Mouse (Mus musculus): ENCODE results near the gene Sp7. TPM values are rescaled to one million over a fixed set of nuclear protein-coding genes. Genes with fewer than 3 reads are reported as not detected.

Gene Sp7
- polyA plus RNA-seq, 1 experiment from 2014 or later = not detected

DNA sequence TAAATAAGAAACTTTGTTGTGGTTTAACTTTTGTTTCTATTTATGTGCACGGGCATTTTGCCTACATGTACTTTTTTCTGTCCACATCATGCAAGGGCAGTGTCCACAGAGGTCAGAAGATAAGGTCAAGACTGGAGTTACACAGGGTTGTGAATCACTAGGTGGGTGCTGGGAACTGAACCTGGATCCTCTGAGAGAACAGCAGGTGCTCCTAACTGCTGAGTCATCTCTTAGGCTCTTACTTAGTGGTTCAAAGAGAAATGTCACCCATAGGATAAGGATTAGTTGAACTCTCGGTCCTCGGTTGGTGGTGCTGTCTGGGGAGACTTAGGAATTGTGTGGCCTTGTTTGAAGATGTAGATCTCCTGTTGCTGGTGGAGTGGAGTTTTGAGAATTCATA is 22.0 kb upstream of the Sp7 start:
- DNase-seq (ENCODE audit: low read depth, low spot score) (no peak), ATAC-seq (no peak)
- ChIA-PET CTCF (no interaction called here), POLR2A (no interaction called here)
- no peaks in the 10 kb centered on the region for H3K27me3 ChIP-seq
- in situ Hi-C loops (cut with MboI; ENCODE audit: low pct_unique_long_range_greater_than_20kb) = loop anchor here (5.0 kb wide), 1 partner anchor 53 kb away; no protein-coding TSS in a partner anchor
- TF ChIP-seq CTCF (IDR thresholded peaks at IDR 0.05) = no peak

DNA sequence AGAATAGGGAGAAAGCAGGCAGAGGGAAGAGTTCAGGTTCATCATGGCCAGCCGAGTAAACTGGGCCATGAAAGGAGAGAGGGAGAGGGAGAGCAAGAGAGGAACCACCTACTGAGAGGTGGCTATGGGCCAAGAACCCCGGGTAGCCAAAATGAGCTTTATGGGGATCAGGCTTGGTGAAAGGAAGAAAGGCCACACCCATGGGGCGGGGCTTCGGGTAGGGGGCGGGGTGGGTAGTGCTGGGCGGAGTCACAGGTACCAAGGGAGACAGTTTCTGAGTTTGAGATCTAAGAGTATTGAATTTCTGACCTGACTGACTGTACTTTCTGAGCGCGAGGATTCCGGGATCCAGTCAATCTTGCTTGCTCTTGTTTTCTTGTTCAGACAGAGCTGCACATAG is 19.7 kb upstream of the Sp7 start:
- ATAC-seq (no peak), DNase-seq (ENCODE audit: low read depth, low spot score) (no peak)
- ChIA-PET CTCF (interaction anchor here (0.8 kb wide), 1 partner anchor 35 kb away, joined by 4 read pairs; no protein-coding TSS in a partner anchor), POLR2A (no interaction called here)
- TF ChIP-seq CTCF (IDR thresholded peaks at IDR 0.05) = no peak
- in situ Hi-C loops (cut with MboI; ENCODE audit: low pct_unique_long_range_greater_than_20kb) = loop anchor here (5.0 kb wide), 1 partner anchor 56 kb away; no protein-coding TSS in a partner anchor
- no peaks in the 10 kb centered on the region for H3K27me3 ChIP-seq

DNA sequence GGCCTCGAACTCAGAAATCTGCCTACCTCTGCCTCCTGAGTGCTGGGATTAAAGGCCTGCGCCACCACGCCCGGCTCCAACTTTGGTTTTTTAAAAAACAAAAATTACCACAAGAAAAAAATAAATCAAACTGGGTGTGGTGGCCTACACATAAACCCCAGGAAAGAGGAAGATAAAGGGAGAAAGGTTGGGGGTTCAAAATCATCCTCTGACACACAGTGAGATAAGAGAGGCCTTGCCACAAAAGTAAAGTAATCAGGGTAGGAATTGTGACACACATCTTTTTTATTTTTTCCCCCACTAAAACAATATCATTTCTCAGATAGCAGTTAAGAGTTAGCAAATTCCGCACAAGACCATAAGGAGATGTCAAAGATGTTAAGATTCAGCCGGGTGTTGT is 16.7 kb upstream of the Sp7 start:
- POLR2A ChIA-PET = no interaction called here
- CTCF ChIA-PET = interaction anchor here (2.9 kb wide), 1 partner anchor 38 kb away, joined by 26 read pairs; no protein-coding TSS in a partner anchor
- TF ChIP-seq CTCF (IDR thresholded peaks at IDR 0.05) = no peak
- in situ Hi-C loops (cut with MboI; ENCODE audit: low pct_unique_long_range_greater_than_20kb) = no loop called here
- no peaks in the 10 kb centered on the region for H3K27me3 ChIP-seq
- ATAC-seq = no peak
- DNase-seq (ENCODE audit: low read depth, low spot score) = no peak

DNA sequence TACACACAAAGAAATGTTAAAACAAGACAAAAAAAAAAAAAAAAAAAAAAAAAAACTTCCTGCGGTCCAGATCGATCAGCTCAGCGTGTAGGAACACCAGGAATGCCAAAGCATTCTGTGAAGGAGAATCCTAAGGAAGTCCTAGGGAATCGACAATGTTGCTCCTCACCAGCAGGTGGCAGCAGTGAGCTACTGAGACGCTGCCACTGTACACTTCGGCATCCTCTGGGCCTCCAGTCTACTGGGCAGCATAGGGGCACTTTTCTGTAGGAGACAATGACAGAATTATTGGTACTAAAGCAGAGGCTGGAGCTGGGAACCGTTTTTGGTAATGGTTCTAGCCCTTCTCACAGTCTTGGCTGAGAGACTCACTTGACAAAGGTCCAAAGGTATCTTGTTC is 14.6 kb upstream of the Sp7 start:
- no peak for DNase-seq (ENCODE audit: low read depth, low spot score)
- TF ChIP-seq CTCF (IDR thresholded peaks at IDR 0.05) = peak; percentile 88
- ChIA-PET CTCF (interaction anchor here (0.6 to 2.9 kb wide), 24 partner anchors 10 to 606 kb away, joined by 3 to 26 read pairs (median 4); partner anchors contain the start of genes Amhr2 and Npff), POLR2A (interaction anchor here (0.7 to 1.3 kb wide), 5 partner anchors 18 to 77 kb away, joined by 3 to 5 read pairs (median 3); no protein-coding TSS in a partner anchor)
- in situ Hi-C loops (cut with MboI; ENCODE audit: low pct_unique_long_range_greater_than_20kb) = no loop called here
- H3K27me3 ChIP-seq = no peaks in the 10 kb centered on the region
- no peak for ATAC-seq

DNA sequence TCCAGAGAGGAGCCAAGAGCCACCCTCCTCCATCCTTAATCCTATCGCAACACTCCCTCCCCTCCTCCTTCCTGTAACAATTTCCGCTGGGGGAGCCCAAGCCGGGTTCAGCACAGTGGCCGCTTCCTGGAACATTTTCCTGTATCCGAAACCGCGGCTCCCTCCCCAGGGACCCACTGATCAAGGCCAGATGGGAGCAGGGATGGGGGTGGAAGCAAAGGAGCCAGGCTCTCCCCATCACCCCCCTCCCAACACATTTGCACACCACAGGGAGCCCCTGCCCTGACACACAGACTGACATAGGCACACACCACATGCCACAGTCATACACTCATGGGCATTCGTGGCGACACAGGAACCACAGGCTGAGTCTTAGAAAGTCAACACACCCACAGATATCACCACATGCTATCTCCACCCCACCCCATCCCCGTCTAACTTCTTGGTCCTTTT is 10.9 kb upstream of the Sp7 start:
- in situ Hi-C loops (cut with MboI; ENCODE audit: low pct_unique_long_range_greater_than_20kb) = loop anchor here (5.0 kb wide), 1 partner anchor 41 kb away; no protein-coding TSS in a partner anchor
- ChIA-PET POLR2A (interaction anchor here (1.0 to 1.2 kb wide), 2 partner anchors 22 to 27 kb away, joined by 3 to 4 read pairs; partner anchors contain the start of gene Sp1), CTCF (interaction anchor here (0.7 to 2.4 kb wide), 13 partner anchors 12 to 94 kb away, joined by 3 to 11 read pairs (median 3); partner anchors contain the start of gene Aaas)
- no peaks in the 10 kb centered on the region for H3K27me3 ChIP-seq
- DNase-seq (ENCODE audit: low read depth, low spot score) = no peak
- no peak for TF ChIP-seq CTCF (IDR thresholded peaks at IDR 0.05)
- no peak for ATAC-seq

DNA sequence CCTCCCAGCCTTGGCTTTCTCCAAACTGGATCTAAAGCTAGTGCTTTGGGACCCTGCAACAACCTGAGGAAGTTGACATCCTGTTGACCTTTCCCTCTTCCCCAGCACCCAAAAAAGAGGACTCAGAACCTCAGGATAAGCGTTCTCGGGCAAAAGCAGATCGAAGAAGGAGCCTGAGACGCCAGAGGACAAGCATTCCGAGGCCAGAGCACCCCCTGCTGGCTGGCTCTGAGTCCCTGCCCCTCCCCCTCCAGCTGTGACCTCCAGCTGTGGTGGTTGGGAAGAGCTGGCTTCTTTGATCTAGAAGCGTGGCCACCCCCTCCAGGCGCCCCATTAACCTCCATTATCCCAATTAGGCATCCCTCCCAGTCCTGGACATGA is 10.2 kb upstream of the Sp7 start:
- peak; percentile 98 for TF ChIP-seq CTCF (IDR thresholded peaks at IDR 0.05)
- DNase-seq (ENCODE audit: low read depth, low spot score) (no peak), ATAC-seq (peak; percentile 49)
- POLR2A ChIA-PET = interaction anchor here (0.5 to 1.2 kb wide), 3 partner anchors 23 to 28 kb away, joined by 3 to 4 read pairs (median 4); partner anchors contain the start of gene Sp1
- in situ Hi-C loops (cut with MboI; ENCODE audit: low pct_unique_long_range_greater_than_20kb) = loop anchor here (5.0 kb wide), 1 partner anchor 40 kb away; no protein-coding TSS in a partner anchor
- CTCF ChIA-PET = interaction anchor here (0.6 to 2.4 kb wide), 16 partner anchors 11 to 94 kb away, joined by 3 to 11 read pairs (median 3); partner anchors contain the start of gene Aaas
- no peaks in the 10 kb centered on the region for H3K27me3 ChIP-seq

DNA sequence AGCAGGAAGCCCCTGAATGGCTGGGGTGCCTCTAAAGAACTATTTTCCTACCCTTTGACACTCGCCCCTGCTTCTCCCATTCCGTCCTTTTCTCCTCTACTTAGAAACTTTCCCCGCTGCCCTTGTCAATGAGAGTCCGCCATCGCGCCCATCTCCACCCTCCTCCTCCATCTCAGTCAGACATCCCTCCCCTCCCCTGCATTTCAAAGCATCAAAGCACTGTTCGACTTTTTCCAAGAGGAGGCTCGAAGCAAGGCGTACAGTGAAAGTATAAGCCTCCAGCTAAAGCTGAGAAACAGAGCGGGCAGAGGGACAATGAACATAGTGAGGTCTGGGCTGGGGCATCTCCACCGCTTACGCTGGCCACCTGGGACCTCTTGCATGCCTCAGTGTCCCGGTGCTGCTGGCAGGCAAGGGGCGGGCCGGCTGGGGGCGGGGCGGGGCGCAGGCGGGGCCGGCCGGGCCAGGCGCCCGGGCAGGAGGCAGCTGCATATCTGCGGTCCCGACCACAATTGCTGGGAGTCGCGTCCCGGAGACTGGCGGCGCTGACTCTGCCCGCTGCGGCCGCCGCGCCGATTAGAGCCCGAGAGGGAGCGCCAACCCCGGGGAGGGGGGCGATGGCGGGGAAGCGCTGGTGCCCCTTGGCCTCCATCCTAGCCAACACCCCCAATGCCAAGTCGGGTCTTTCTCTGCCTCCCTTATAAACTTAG is 9.6 kb upstream of the Sp7 start:
- ATAC-seq (peak; percentile 55), DNase-seq (ENCODE audit: low read depth, low spot score) (no peak)
- TF ChIP-seq CTCF (IDR thresholded peaks at IDR 0.05) = no peak
- ChIA-PET POLR2A (interaction anchor here (0.5 to 1.2 kb wide), 2 partner anchors 28 to 29 kb away, joined by 4 read pairs; partner anchors contain the start of gene Sp1), CTCF (interaction anchor here (0.6 to 2.4 kb wide), 13 partner anchors 17 to 93 kb away, joined by 3 to 11 read pairs (median 4); partner anchors contain the start of gene Aaas)
- H3K27me3 ChIP-seq = no peaks in the 10 kb centered on the region
- in situ Hi-C loops (cut with MboI; ENCODE audit: low pct_unique_long_range_greater_than_20kb) = loop anchor here (5.0 kb wide), 1 partner anchor 39 kb away; no protein-coding TSS in a partner anchor

DNA sequence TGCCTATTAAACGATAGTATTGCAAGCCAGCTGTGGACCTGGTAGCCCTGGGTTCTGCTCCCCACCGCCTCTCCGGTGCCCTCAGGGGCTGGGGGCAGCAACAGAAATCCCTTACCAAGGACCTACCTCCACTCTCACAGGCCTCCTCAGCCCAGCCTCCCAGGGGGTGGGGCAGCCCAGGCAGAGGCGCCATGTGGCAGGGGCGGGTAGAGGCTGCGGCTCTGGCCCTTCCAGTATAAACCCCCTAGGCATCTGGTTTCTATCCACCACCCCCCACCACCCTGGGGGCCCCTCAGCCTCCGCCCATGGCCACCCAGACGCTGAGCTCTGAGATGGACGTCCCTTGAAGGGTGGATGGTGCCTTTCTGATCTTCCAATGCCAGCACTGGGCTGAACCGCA is 3.7 kb upstream of the Sp7 start:
- ChIA-PET CTCF (interaction anchor here (1.0 kb wide), 1 partner anchor 11 kb away, joined by 3 read pairs; no protein-coding TSS in a partner anchor), POLR2A (no interaction called here)
- H3K27me3 ChIP-seq = no peaks in the 10 kb centered on the region
- in situ Hi-C loops (cut with MboI; ENCODE audit: low pct_unique_long_range_greater_than_20kb) = no loop called here
- no peak for DNase-seq (ENCODE audit: low read depth, low spot score)
- no peak for ATAC-seq
- no peak for TF ChIP-seq CTCF (IDR thresholded peaks at IDR 0.05)

DNA sequence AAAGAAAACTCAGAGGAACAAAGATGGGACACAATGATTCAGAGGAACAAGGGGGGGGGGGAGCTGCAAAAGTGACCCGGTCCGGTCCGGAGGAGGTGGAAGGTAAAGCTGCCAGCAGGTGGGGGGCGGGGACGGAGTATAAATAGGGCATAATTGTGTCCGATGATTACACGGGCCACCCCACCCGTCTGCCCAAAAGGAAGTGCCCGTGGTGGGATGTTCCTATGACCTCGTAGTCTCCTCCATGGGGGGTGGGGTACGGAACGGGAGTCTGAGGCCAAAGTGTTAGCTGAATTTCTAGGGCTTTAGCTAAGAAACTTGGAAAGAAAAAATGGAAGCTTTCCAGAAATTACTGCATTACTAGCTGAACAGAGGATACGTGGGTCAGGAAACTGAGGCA is 3.0 kb upstream of the Sp7 start:
- CTCF ChIA-PET = no interaction called here
- POLR2A ChIA-PET = no interaction called here
- in situ Hi-C loops (cut with MboI; ENCODE audit: low pct_unique_long_range_greater_than_20kb) = no loop called here
- ATAC-seq = no peak
- no peak for TF ChIP-seq CTCF (IDR thresholded peaks at IDR 0.05)
- no peak for DNase-seq (ENCODE audit: low read depth, low spot score)
- peaks cover 6% of the 10 kb centered on the region for H3K27me3 ChIP-seq

DNA sequence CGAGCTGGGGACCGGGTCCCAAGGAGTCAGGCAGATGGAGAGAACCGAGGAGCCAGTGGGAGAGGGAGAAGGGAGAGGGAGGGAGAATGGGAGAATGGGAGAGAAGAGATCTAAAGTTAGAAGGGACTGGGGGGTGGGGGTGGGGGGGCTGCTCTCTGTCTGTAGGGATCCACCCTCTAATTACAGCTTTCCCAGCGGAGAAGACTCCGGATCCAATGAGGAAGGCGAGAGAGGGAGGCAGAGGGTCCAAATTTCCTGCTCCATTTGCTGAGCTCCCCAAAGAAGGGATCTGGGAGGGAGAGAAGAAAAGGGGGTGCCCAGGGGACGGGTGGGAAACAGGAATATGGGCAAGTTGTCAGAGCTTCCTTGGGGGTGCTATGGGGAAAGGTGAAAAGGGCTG is 744 bp downstream of the Sp7 start:
- POLR2A ChIA-PET = no interaction called here
- CTCF ChIA-PET = interaction anchor here (0.8 to 1.1 kb wide), 2 partner anchors 11 to 20 kb away, joined by 3 read pairs; no protein-coding TSS in a partner anchor
- DNase-seq (ENCODE audit: low read depth, low spot score) = no peak
- TF ChIP-seq CTCF (IDR thresholded peaks at IDR 0.05) = no peak
- peaks cover 15% of the 10 kb centered on the region for H3K27me3 ChIP-seq
- in situ Hi-C loops (cut with MboI; ENCODE audit: low pct_unique_long_range_greater_than_20kb) = no loop called here
- no peak for ATAC-seq

DNA sequence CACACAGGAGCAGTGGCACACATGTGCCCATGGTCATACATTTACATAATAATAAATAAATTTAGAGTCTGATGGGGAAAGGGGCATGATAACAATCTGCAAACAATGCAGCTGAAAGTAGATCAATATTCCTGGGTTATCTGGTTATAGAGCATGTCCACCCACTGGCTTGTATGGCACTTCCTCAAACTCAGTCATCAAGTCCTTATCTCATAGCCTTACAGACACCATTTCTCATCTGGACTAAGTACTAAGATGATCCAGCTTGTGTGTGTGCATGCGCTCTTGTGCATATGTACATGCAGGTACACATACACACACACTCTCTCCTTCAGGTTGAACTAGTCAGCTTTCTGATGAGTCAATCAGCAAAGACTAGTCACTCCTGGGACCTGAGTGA is 2.3 kb downstream of the Sp7 start:
- no peak for ATAC-seq
- TF ChIP-seq CTCF (IDR thresholded peaks at IDR 0.05) = no peak
- in situ Hi-C loops (cut with MboI; ENCODE audit: low pct_unique_long_range_greater_than_20kb) = no loop called here
- ChIA-PET POLR2A (no interaction called here), CTCF (no interaction called here)
- no peak for DNase-seq (ENCODE audit: low read depth, low spot score)
- peaks cover 15% of the 10 kb centered on the region for H3K27me3 ChIP-seq
